Mouse (Mus musculus) lung, embryonic 14.5 days (tissue): ENCODE results near the gene Atp5h. TPM values are rescaled to one million over a fixed set of nuclear protein-coding genes. Genes with fewer than 3 reads are reported as not detected.

Experiments
- ATAC-seq: fragments of 200-750 bp; cut with Nextera tagmentation; 2 replicates; pipeline ENCODE4 v1.8.0; 2017; ENCODE audit warnings: mild to moderate bottlenecking, moderate TSS enrichment, moderate library complexity; ENCODE audit not compliant: insufficient read depth
- DNase-seq: peaks from one replicate; pipeline ENCODE4 v3.0.0-alpha.2; 2015
- H3K27ac ChIP-seq: fragments of 300-500 bp; sonication (generic); 2 replicates; pipeline ENCODE4 v1.5.1; 2014; ENCODE audit warnings: low read depth, mild to moderate bottlenecking, moderate library complexity
- H3K27me3 ChIP-seq: fragments of 300-500 bp; sonication (generic); 2 replicates; pipeline ENCODE4 v1.6.1; 2014; ENCODE audit warnings: low read length, control low read depth; ENCODE audit not compliant: insufficient read depth
- H3K36me3 ChIP-seq: fragments of 300-500 bp; sonication (generic); 2 replicates; pipeline ENCODE4 v1.6.1; 2014; ENCODE audit warnings: control low read depth; ENCODE audit not compliant: insufficient read depth
- H3K4me1 ChIP-seq: fragments of 300-500 bp; sonication (generic); 2 replicates; pipeline ENCODE4 v1.6.1; 2014; ENCODE audit warnings: antibody characterized with exemption, control low read depth; ENCODE audit not compliant: insufficient read depth
- H3K4me2 ChIP-seq: fragments of 300-500 bp; sonication (generic); 2 replicates; pipeline ENCODE4 v1.6.1; 2014; ENCODE audit warnings: mild to moderate bottlenecking
- H3K4me3 ChIP-seq: fragments of 300-500 bp; sonication (generic); 2 replicates; pipeline ENCODE4 v1.5.1; 2014; ENCODE audit warnings: low read depth, low read length
- H3K9ac ChIP-seq: fragments of 300-500 bp; sonication (generic); 2 replicates; pipeline ENCODE4 v1.6.1; 2014
- H3K9me3 ChIP-seq: fragments of 300-500 bp; sonication (generic); 2 replicates; pipeline ENCODE4 v1.6.1; 2016; ENCODE audit warnings: low read depth, low read length, control low read depth
- CTCF ChIP-seq: IDR thresholded peaks from 2 replicates; pipeline ENCODE4 v1.5.1; 2016; ENCODE audit warnings: antibody characterized with exemption, low read depth
- WGBS: fragments of 180-500 bp; shearing (Covaris S2); extraction: QIAGEN DNeasy Blood & Tissue Kit; methylation state at CpG from one replicate; pipeline ENCODE4 v1.1.7; 2014; 5-methylcytosine and 5-hydroxymethylcytosine counted together
- microRNA-seq: library from miRNA; unstranded; fragments of <30 nt; microRNA quantifications from one replicate; pipeline ENCODE4, GENCODE M21; 2016; ENCODE audit warnings: borderline number of aligned reads
- polyA plus RNA-seq: library from polyadenylated mRNA; unstranded; fragments of >200 nt; fragmentation: Nextera tagmentation; extraction: Ambion mirVana; gene quantifications from 2 replicates; pipeline ENCODE4 v1.2.1, GENCODE M21; 2014

Gene Atp5h
- polyA plus RNA-seq, 1 experiment from 2014 or later, result 817 TPM

DNA sequence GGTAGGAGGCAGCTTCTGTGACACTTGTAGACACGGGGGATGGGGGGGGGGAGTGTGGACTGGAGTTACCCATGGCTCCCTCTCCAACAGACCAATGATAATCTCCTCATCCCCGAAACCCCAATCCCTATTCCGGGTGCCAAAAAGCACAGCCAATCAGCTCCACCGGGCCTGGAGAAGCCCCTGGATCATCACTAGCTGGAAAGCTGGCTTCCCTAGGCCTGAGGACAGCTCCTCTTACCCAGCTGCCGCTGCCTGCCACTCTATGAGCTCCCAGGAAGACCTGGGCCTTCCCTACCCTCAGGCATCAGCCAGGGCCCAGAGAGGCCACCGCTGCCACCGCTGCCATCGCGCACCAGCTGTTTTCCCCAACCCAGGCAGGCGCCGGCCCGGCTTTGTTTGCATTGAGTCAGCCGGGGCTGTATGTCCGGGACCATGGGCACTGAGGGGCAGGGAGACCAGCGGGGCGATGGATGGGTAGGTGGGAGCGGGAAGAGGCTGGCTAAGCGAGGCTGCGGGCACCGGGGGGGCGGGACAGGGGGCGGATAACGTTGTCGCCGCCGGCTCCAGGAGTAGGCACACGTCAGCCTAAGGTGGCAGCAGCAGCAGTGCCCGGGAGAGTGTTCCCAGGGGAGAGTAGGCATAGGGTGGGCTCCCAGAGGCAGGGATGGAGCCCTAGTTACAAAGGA is 52.9 kb downstream of the Atp5h start:
- Histone ChIP-seq H3K9ac (peak overlapping the region; percentile 47), H3K9me3 (no peaks in the 10 kb centered on the region), H3K4me1 (peaks cover 3% of the 10 kb centered on the region; the same call in 1 of the 2 replicates), H3K4me3 (peak overlapping the region; percentile 52), H3K27me3 (peaks cover 42% of the 10 kb centered on the region), H3K4me2 (peak overlapping the region; percentile 82), H3K36me3 (no peaks in the 10 kb centered on the region), H3K27ac (no peak overlapping the region)
- no peak for TF ChIP-seq CTCF
- DNase-seq (no peak), ATAC-seq (peak; percentile 35; the same call in 1 of the 2 replicates)
- 2% methylated on average over 28 of the region's 28 CpGs for WGBS

DNA sequence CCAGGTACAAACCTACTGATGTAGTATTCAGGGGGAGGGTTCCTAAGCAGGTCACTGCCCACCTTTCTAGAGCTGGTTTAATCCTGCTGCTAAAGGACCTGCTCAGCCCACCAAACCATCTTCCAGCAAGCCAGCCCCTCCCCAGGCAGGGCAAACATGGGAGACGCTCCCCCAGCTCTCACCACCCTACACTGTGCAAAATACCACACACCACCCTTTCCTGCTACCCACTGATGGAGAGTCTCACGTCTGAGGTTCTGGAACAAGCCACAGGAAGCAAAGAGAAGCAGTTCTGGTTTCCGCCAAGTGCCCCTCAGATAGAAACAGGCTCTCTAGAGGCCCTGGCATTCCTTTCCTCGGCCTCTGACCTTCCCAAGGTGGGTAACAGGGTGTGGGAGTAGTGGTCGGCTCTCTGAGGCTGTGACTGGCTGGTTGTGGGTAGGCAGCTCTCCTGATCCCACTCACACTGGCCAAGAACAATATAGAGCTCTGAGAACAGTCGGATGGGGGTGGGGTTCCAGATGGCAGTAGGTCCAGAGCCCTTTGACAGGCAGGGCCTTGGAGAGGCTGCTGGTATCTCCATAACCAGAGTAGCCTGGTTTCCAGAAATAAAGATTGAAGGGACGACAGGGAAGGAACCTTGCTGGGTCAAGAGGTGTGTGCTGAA is 53.6 kb downstream of the Atp5h start:
- H3K9ac ChIP-seq, result no peak overlapping the region
- 25% methylated on average over 7 of the region's 7 CpGs for WGBS
- no peak overlapping the region for H3K27ac ChIP-seq
- peaks cover 3% of the 10 kb centered on the region; the same call in 1 of the 2 replicates for H3K4me1 ChIP-seq
- H3K36me3 ChIP-seq, result no peaks in the 10 kb centered on the region
- peaks cover 38% of the 10 kb centered on the region for H3K27me3 ChIP-seq
- no peaks in the 10 kb centered on the region for H3K9me3 ChIP-seq
- no peak for TF ChIP-seq CTCF
- H3K4me2 ChIP-seq, result peak overlapping the region; percentile 82
- ATAC-seq, result no peak; the same call in 1 of the 2 replicates
- DNase-seq, result no peak
- peak overlapping the region; percentile 52; the same call in 1 of the 2 replicates for H3K4me3 ChIP-seq

Small RNAs within 50 kb of the gene (microRNA-seq; reads per million reads assigned to microRNA genes)
- gene Mir3968, result not detected

Other genes with a start within 250 kb of the Atp5h start
- 11.4 and 14.3 TPM in 2 replicates for gene Tmem104, start 232.5 kb downstream of the Atp5h start, polyA plus RNA-seq
- gene Nat9, start 232.1 kb downstream of the Atp5h start, polyA plus RNA-seq, result 17.9 and 18.7 TPM in 2 replicates
- gene Grin2c, start 152.7 kb downstream of the Atp5h start, polyA plus RNA-seq, result not detected in 2 replicates
- 8.8 and 10.4 TPM in 2 replicates for gene Fdxr, start 142.9 kb downstream of the Atp5h start, polyA plus RNA-seq
- 0.14 and 0.18 TPM in 2 replicates for gene Fads6, start 122.3 kb downstream of the Atp5h start, polyA plus RNA-seq
- gene Otop2, start 112.8 kb downstream of the Atp5h start, polyA plus RNA-seq, result not detected in 2 replicates
- not detected in 2 replicates for gene Ush1g, start 97.9 kb downstream of the Atp5h start, polyA plus RNA-seq
- 0.12 TPM in 1 of 2 replicates, not detected in the other for gene Otop3, start 85.2 kb downstream of the Atp5h start, polyA plus RNA-seq
- gene Hid1, start 52.2 kb downstream of the Atp5h start, polyA plus RNA-seq, result 7.4 and 9.2 TPM in 2 replicates
- 17.7 and 19.8 TPM in 2 replicates for gene Cdr2l, start 38.0 kb downstream of the Atp5h start, polyA plus RNA-seq
- gene Mrpl58, start 16.2 kb downstream of the Atp5h start, polyA plus RNA-seq, result 230 and 242 TPM in 2 replicates
- 21.6 and 22.2 TPM in 2 replicates for gene Kctd2, start 166 bp upstream of the Atp5h start, polyA plus RNA-seq
- gene Trim80, start 20.6 kb upstream of the Atp5h start, polyA plus RNA-seq, result not detected in 2 replicates
- gene Slc16a5, start 42.5 kb upstream of the Atp5h start, polyA plus RNA-seq, result 0.28 and 0.64 TPM in 2 replicates
- 5.7 and 8.0 TPM in 2 replicates for gene Armc7, start 55.7 kb upstream of the Atp5h start, polyA plus RNA-seq
- 76.0 and 79.4 TPM in 2 replicates for gene Nt5c, start 71.9 kb upstream of the Atp5h start, polyA plus RNA-seq
- gene Jpt1, start 94.4 kb upstream of the Atp5h start, polyA plus RNA-seq, result 518 and 521 TPM in 2 replicates
- 1,096 and 1,118 TPM in 2 replicates for gene Sumo2, start 116.3 kb upstream of the Atp5h start, polyA plus RNA-seq
- gene Nup85, start 144.5 kb upstream of the Atp5h start, polyA plus RNA-seq, result 203 and 213 TPM in 2 replicates
- gene Mrps7, start 184.0 kb upstream of the Atp5h start, polyA plus RNA-seq, result 93.3 and 95.6 TPM in 2 replicates
- gene Gga3, start 184.1 kb upstream of the Atp5h start, polyA plus RNA-seq, result 22.5 and 22.7 TPM in 2 replicates
- gene Mif4gd, start 193.0 kb upstream of the Atp5h start, polyA plus RNA-seq, result 21.8 and 22.3 TPM in 2 replicates
- gene Slc25a19, start 208.3 kb upstream of the Atp5h start, polyA plus RNA-seq, result 18.5 and 22.5 TPM in 2 replicates